Mouse (Mus musculus): ENCODE measurements around the gene Rims1. TPM values are rescaled to one million over a fixed set of nuclear protein-coding genes. Genes with fewer than 3 reads are reported as not detected.

Gene Rims1
- polyA plus RNA-seq, 1 experiment from 2014 or later, result 7.9 TPM

GRCm38 (mm10) chr1:22649432-22649831, 156.4 kb downstream of the Rims1 start:
- no peak overlapping the region for H3K4me3 ChIP-seq (ENCODE audit: low read depth, low read length)
- H3K27me3 ChIP-seq (ENCODE audit: control insufficient read depth, insufficient read depth, low read length), result no peaks in the 10 kb centered on the region
- H3K9ac ChIP-seq (ENCODE audit: low read length), result no peak overlapping the region
- 71% methylated on average over 1 of the region's 1 CpGs for WGBS
- H3K4me2 ChIP-seq (replicated peaks; ENCODE audit: low read depth), result no peak overlapping the region
- DNase-seq (ENCODE audit: low spot score) (no peak), ATAC-seq (ENCODE audit: low FRiP score, low TSS enrichment) (no peak)
- TF ChIP-seq CTCF (IDR thresholded peaks at IDR 0.05; ENCODE audit: low read depth) (no peak), EP300 (optimal IDR thresholded peaks at IDR 0.05) (no peak)
- no peaks in the 10 kb centered on the region for H3K4me1 ChIP-seq (replicated peaks; ENCODE audit: control insufficient read depth, insufficient read depth)
- no peak overlapping the region for H3K27ac ChIP-seq (replicated peaks)
- no peaks in the 10 kb centered on the region for H3K36me3 ChIP-seq (ENCODE audit: control insufficient read depth, insufficient read depth, low read length)
- H3K9me3 ChIP-seq (ENCODE audit: control insufficient read depth, low read length), result no peaks in the 10 kb centered on the region

- Histone ChIP-seq H3K36me3 (ENCODE audit: control insufficient read depth, insufficient read depth, low read length) (no peaks in the 10 kb centered on the region), H3K9ac (ENCODE audit: low read length) (no peak overlapping the region), H3K4me1 (replicated peaks; ENCODE audit: control insufficient read depth, insufficient read depth) (no peaks in the 10 kb centered on the region), H3K4me3 (ENCODE audit: low read depth, low read length) (no peak overlapping the region), H3K27me3 (ENCODE audit: control insufficient read depth, insufficient read depth, low read length) (no peaks in the 10 kb centered on the region), H3K27ac (replicated peaks) (no peak overlapping the region), H3K4me2 (replicated peaks; ENCODE audit: low read depth) (no peak overlapping the region), H3K9me3 (ENCODE audit: control insufficient read depth, low read length) (no peaks in the 10 kb centered on the region)
- DNase-seq (ENCODE audit: low spot score) (no peak), ATAC-seq (ENCODE audit: low FRiP score, low TSS enrichment) (no peak)
- TF ChIP-seq EP300 (optimal IDR thresholded peaks at IDR 0.05), result no peak
- WGBS, result 12% methylated on average over 2 of the region's 2 CpGs
Observed at GRCm38 (mm10) chr1:22645257-22645656, 160.5 kb downstream of the Rims1 start.

GRCm38 (mm10) chr1:22640568-22640967, 165.2 kb downstream of the Rims1 start:
- Histone ChIP-seq H3K4me1 (replicated peaks; ENCODE audit: control insufficient read depth, insufficient read depth) (no peaks in the 10 kb centered on the region), H3K4me3 (ENCODE audit: low read depth, low read length) (no peak overlapping the region), H3K36me3 (ENCODE audit: control insufficient read depth, insufficient read depth, low read length) (no peaks in the 10 kb centered on the region), H3K27ac (replicated peaks) (no peak overlapping the region), H3K27me3 (ENCODE audit: control insufficient read depth, insufficient read depth, low read length) (no peaks in the 10 kb centered on the region), H3K4me2 (replicated peaks; ENCODE audit: low read depth) (no peak overlapping the region), H3K9me3 (ENCODE audit: control insufficient read depth, low read length) (no peaks in the 10 kb centered on the region), H3K9ac (ENCODE audit: low read length) (no peak overlapping the region)
- no peak for TF ChIP-seq EP300 (optimal IDR thresholded peaks at IDR 0.05)
- no peak for TF ChIP-seq CTCF (IDR thresholded peaks at IDR 0.05; ENCODE audit: low read depth)
- 75% methylated on average over 5 of the region's 5 CpGs for WGBS
- DNase-seq (ENCODE audit: low spot score) (no peak), ATAC-seq (ENCODE audit: low FRiP score, low TSS enrichment) (no peak)

- DNase-seq (ENCODE audit: low spot score) (no peak), ATAC-seq (ENCODE audit: low FRiP score, low TSS enrichment) (no peak)
- Histone ChIP-seq H3K4me2 (replicated peaks; ENCODE audit: low read depth) (no peak overlapping the region), H3K27ac (replicated peaks) (no peak overlapping the region), H3K36me3 (ENCODE audit: control insufficient read depth, insufficient read depth, low read length) (no peaks in the 10 kb centered on the region), H3K9me3 (ENCODE audit: control insufficient read depth, low read length) (no peaks in the 10 kb centered on the region), H3K9ac (ENCODE audit: low read length) (no peak overlapping the region), H3K4me1 (replicated peaks; ENCODE audit: control insufficient read depth, insufficient read depth) (no peaks in the 10 kb centered on the region), H3K27me3 (ENCODE audit: control insufficient read depth, insufficient read depth, low read length) (no peaks in the 10 kb centered on the region), H3K4me3 (ENCODE audit: low read depth, low read length) (no peak overlapping the region)
- WGBS, result 85% methylated on average over 3 of the region's 3 CpGs
- TF ChIP-seq EP300 (optimal IDR thresholded peaks at IDR 0.05), result no peak
Observed at GRCm38 (mm10) chr1:22639702-22640101, 166.1 kb downstream of the Rims1 start.

GRCm38 (mm10) chr1:22633871-22634270, 171.9 kb downstream of the Rims1 start:
- TF ChIP-seq EP300 (optimal IDR thresholded peaks at IDR 0.05), result no peak
- no peak for TF ChIP-seq CTCF (IDR thresholded peaks at IDR 0.05; ENCODE audit: low read depth)
- Histone ChIP-seq H3K4me2 (replicated peaks; ENCODE audit: low read depth) (no peak overlapping the region), H3K27me3 (ENCODE audit: control insufficient read depth, insufficient read depth, low read length) (no peaks in the 10 kb centered on the region), H3K27ac (replicated peaks) (no peak overlapping the region), H3K36me3 (ENCODE audit: control insufficient read depth, insufficient read depth, low read length) (no peaks in the 10 kb centered on the region), H3K9me3 (ENCODE audit: control insufficient read depth, low read length) (no peaks in the 10 kb centered on the region), H3K4me1 (replicated peaks; ENCODE audit: control insufficient read depth, insufficient read depth) (no peaks in the 10 kb centered on the region), H3K9ac (ENCODE audit: low read length) (no peak overlapping the region), H3K4me3 (ENCODE audit: low read depth, low read length) (no peak overlapping the region)
- 94% methylated on average over 2 of the region's 2 CpGs for WGBS
- ATAC-seq (ENCODE audit: low FRiP score, low TSS enrichment), result no peak
- DNase-seq (ENCODE audit: low spot score), result no peak

GRCm38 (mm10) chr1:22632551-22632950, 173.2 kb downstream of the Rims1 start:
- 73% methylated on average over 7 of the region's 7 CpGs for WGBS
- ATAC-seq (ENCODE audit: low FRiP score, low TSS enrichment), result no peak
- no peak for DNase-seq (ENCODE audit: low spot score)
- no peak overlapping the region for H3K9ac ChIP-seq (ENCODE audit: low read length)
- H3K4me1 ChIP-seq (replicated peaks; ENCODE audit: control insufficient read depth, insufficient read depth), result no peaks in the 10 kb centered on the region
- no peaks in the 10 kb centered on the region for H3K27me3 ChIP-seq (ENCODE audit: control insufficient read depth, insufficient read depth, low read length)
- H3K27ac ChIP-seq (replicated peaks), result no peak overlapping the region
- no peak overlapping the region for H3K4me3 ChIP-seq (ENCODE audit: low read depth, low read length)
- no peaks in the 10 kb centered on the region for H3K36me3 ChIP-seq (ENCODE audit: control insufficient read depth, insufficient read depth, low read length)
- H3K9me3 ChIP-seq (ENCODE audit: control insufficient read depth, low read length), result no peaks in the 10 kb centered on the region
- TF ChIP-seq EP300 (optimal IDR thresholded peaks at IDR 0.05) (no peak), CTCF (IDR thresholded peaks at IDR 0.05; ENCODE audit: low read depth) (no peak)
- no peak overlapping the region for H3K4me2 ChIP-seq (replicated peaks; ENCODE audit: low read depth)

Measured in stomach, postnatal 0 days (tissue).